Comparison of ENCODE assay signal across 10 mouse cellular contexts in genomic region chr4:154781391-154781790, GRCm38 (mm10). TPM values are rescaled to one million over a fixed set of nuclear protein-coding genes. Genes with fewer than 3 reads are reported as not detected.
DNase-seq lines count a peak whose midpoint lies in the region; ATAC-seq and TF ChIP-seq lines count a peak whose summit lies in the region.
"Had no signal": no experiment of that assay in that cellular context is flagged by ENCODE, and none has a peak within 500 bp of the region (broad histone marks: within the 10 kb centered on the region; RNA-seq: fewer than 3 reads in every experiment).

No protein-coding gene starts in this region.

- no peak overlapping the region for H3K4me2 ChIP-seq in kidney, postnatal 0 days (ENCODE audit: low read length)
- H3K4me2 ChIP-seq in neural tube, embryonic 13.5 days: 0 out of 2 replicates have a peak overlapping the region, but pooled peaks have one; percentile 3
- H3K4me2 ChIP-seq: heart, embryonic 13.5 days had no signal

- H3K79me2 ChIP-seq in heart, adult 2 months (replicated peaks; ENCODE audit: control insufficient read depth, insufficient read depth, low read length): no peaks in the 10 kb centered on the region

- peak; percentile 42 for ATAC-seq in granulocyte monocyte progenitor cell, adult 5-6 weeks (replicated peaks; ENCODE audit: poor library complexity, severe bottlenecking)
- ATAC-seq in kidney, postnatal 0 days (replicated peaks; ENCODE audit: low FRiP score, low read depth): peak; percentile 34; the same call in 1 of the 2 replicates
- ATAC-seq in neural tube, embryonic 13.5 days (ENCODE audit: low read depth): peak; percentile 76; the same call in 1 of the 2 replicates
- ATAC-seq: forebrain, embryonic 14.5 days had no signal

- no peak for TF ChIP-seq EP300 in heart, adult 2 months (IDR thresholded peaks at IDR 0.05; ENCODE audit: insufficient read depth, low read depth, low read length)

- no peaks in the 10 kb centered on the region for H3K9me3 ChIP-seq in kidney, postnatal 0 days (replicated peaks; ENCODE audit: low read length)
- H3K9me3 ChIP-seq in neural tube, embryonic 13.5 days: no peaks in the 10 kb centered on the region
- H3K9me3 ChIP-seq: heart, embryonic 13.5 days had no signal

- no peak for TF ChIP-seq POLR2A in heart, adult 2 months (IDR thresholded peaks at IDR 0.05; ENCODE audit: insufficient read depth, low read depth, low read length)

- H3K9ac ChIP-seq in heart, adult 2 months (ENCODE audit: low read depth, low read length): no peak overlapping the region
- no peak overlapping the region for H3K9ac ChIP-seq in kidney, postnatal 0 days (ENCODE audit: low read depth, low read length)
- H3K9ac ChIP-seq in neural tube, embryonic 13.5 days: 0 out of 2 replicates have a peak overlapping the region, but pooled peaks have one; percentile 43
- H3K9ac ChIP-seq: heart, embryonic 13.5 days had no signal

- no peak for DNase-seq in heart, adult 2 months
- DNase-seq in heart, adult 18-20 months: no peak
- peak; percentile 78 for DNase-seq in kidney, postnatal 0 days (ENCODE audit: low spot score)
- DNase-seq in spleen, adult 12 weeks (ENCODE audit: low spot score): no peak
- DNase-seq in layer of hippocampus, postnatal 36 days: no peak
- DNase-seq in thymus, postnatal 10 days (ENCODE audit: low spot score in 2 of 2): no peak

- 65% methylated on average over 11 of the region's 11 CpGs for WGBS in heart, adult 2 months
- 4% methylated on average over 11 of the region's 11 CpGs for WGBS in kidney, postnatal 0 days
- 0% methylated on average over 11 of the region's 11 CpGs for WGBS in neural tube, embryonic 13.5 days

- no peaks in the 10 kb centered on the region for H3K27me3 ChIP-seq in heart, adult 2 months (ENCODE audit: control insufficient read depth, insufficient read depth, low read length)
- H3K27me3 ChIP-seq in kidney, postnatal 0 days (ENCODE audit: insufficient read depth, low read length): no peaks in the 10 kb centered on the region
- H3K27me3 ChIP-seq in neural tube, embryonic 13.5 days: peaks cover 25% of the 10 kb centered on the region

- no peaks in the 10 kb centered on the region for H3K36me3 ChIP-seq in heart, adult 2 months (ENCODE audit: control insufficient read depth, insufficient read depth, low read length)
- no peaks in the 10 kb centered on the region for H3K36me3 ChIP-seq in kidney, postnatal 0 days (ENCODE audit: insufficient read depth, low read length)
- no peaks in the 10 kb centered on the region for H3K36me3 ChIP-seq in neural tube, embryonic 13.5 days
- H3K36me3 ChIP-seq: heart, embryonic 13.5 days had no signal

- H3K27ac ChIP-seq in heart, adult 2 months: peak overlapping the region; percentile 52
- 0 out of 2 replicates have a peak overlapping the region, but pooled peaks have one; percentile 8 for H3K27ac ChIP-seq in kidney, postnatal 0 days
- H3K27ac ChIP-seq in neural tube, embryonic 13.5 days (replicated peaks): peak overlapping the region; percentile 68
- H3K27ac ChIP-seq: heart, embryonic 13.5 days had no signal

- no peaks in the 10 kb centered on the region; the same call in 1 of the 2 replicates for H3K4me1 ChIP-seq in heart, adult 2 months (ENCODE audit: control insufficient read depth, insufficient read depth, low read length)
- peaks cover 32% of the 10 kb centered on the region for H3K4me1 ChIP-seq in kidney, postnatal 0 days (replicated peaks; ENCODE audit: insufficient read depth, low read length)
- peaks cover 35% of the 10 kb centered on the region for H3K4me1 ChIP-seq in neural tube, embryonic 13.5 days (replicated peaks)

- intact Hi-C loops in heart, adult 2 months (cut with DNase I): no loop called here

- no peak overlapping the region for H3K4me3 ChIP-seq in heart, adult 2 months
- no peak overlapping the region for H3K4me3 ChIP-seq in kidney, postnatal 0 days (replicated peaks; ENCODE audit: low read depth, low read length)
- no peak overlapping the region for H3K4me3 ChIP-seq in neural tube, embryonic 13.5 days
- H3K4me3 ChIP-seq: heart, embryonic 13.5 days had no signal

- no peak for TF ChIP-seq CTCF in heart, adult 2 months (IDR thresholded peaks at IDR 0.05)
- TF ChIP-seq CTCF in kidney, postnatal 0 days (IDR thresholded peaks at IDR 0.05; ENCODE audit: low read depth): peak; percentile 31; the same call in 1 of the 2 replicates

RNA-seq across cellular contexts. Expression of gene Ttc34, which starts 55.9 kb away (rescaled TPM):
- total RNA-seq in heart, adult 2 months (2021): under 1 TPM; 0.09 to 0.10 TPM
- polyA plus RNA-seq in heart, adult 2 months (2012; rRNA removed): 0.12 and 0.31 TPM in 2 replicates
- total RNA-seq in heart, adult 18-20 months (2021): under 1 TPM; 0.15 to 0.18 TPM
- total RNA-seq in granulocyte monocyte progenitor cell, adult 5-6 weeks (2014; fragmentation: Nextera tagmentation): 0.17 TPM in 1 of 2 replicates, not detected in the other
- not detected in 2 replicates for total RNA-seq in granulocyte monocyte progenitor cell, adult 5-6 weeks (2017)
- 0.30 and 0.34 TPM in 2 replicates for polyA plus RNA-seq in kidney, postnatal 0 days (2015; fragmentation: Nextera tagmentation; extraction: Ambion mirVana)
- 0.52 and 0.72 TPM in 2 replicates for polyA plus RNA-seq in neural tube, embryonic 13.5 days (2015; fragmentation: Nextera tagmentation; extraction: Ambion mirVana)
- 1 to 10 TPM; 2.1 to 2.7 TPM for total RNA-seq in layer of hippocampus, postnatal 36 days (2021)

Comparison
In these comparisons a context has a peak if more than half of its experiments do, and no peak if none do; other contexts are left out.
1. H3K27ac ChIP-seq: peak in every context shown above with its lines; median percentile 68 in neural tube, embryonic 13.5 days; 52 in heart, adult 2 months; 8 in kidney, postnatal 0 days.